Mouse (Mus musculus) gastrocnemius, adult 2 months (tissue): Measurements from ENCODE around the gene Alkal2. TPM values are rescaled to one million over a fixed set of nuclear protein-coding genes. Genes with fewer than 3 reads are reported as not detected.

ENCODE experiments used
- DNase-seq: peaks from one replicate; pipeline ENCODE4 v3.0.0; 2022
- H3K27ac ChIP-seq: fragments of 200-600 bp; 2 replicates; pipeline ENCODE4 v1.8.1; 2022; ENCODE audit warnings: mild to moderate bottlenecking
- H3K4me3 ChIP-seq: fragments of 200-600 bp; 2 replicates; pipeline ENCODE4 v1.8.1; 2022; ENCODE audit warnings: mild to moderate bottlenecking, moderate library complexity
- CTCF ChIP-seq: fragments of 200-600 bp; IDR thresholded peaks from 2 replicates; pipeline ENCODE4 v1.8.1; 2022; ENCODE audit warnings: antibody characterized with exemption, mild to moderate bottlenecking, moderate library complexity
- intact Hi-C: fragments of 180-260 bp; cut with DNase I; formaldehyde crosslinking; loops from one replicate; pipeline ENCODE4 v1.15.1; 2025
- total RNA-seq, 2 experiments: library from RNA; stranded (reverse); gene quantifications; 2 replicates each; pipeline ENCODE4 v1.2.3; 2021

Gene Alkal2
- total RNA-seq, 2 experiments from 2014 or later: 0.59 to 1.6 TPM

DNA sequence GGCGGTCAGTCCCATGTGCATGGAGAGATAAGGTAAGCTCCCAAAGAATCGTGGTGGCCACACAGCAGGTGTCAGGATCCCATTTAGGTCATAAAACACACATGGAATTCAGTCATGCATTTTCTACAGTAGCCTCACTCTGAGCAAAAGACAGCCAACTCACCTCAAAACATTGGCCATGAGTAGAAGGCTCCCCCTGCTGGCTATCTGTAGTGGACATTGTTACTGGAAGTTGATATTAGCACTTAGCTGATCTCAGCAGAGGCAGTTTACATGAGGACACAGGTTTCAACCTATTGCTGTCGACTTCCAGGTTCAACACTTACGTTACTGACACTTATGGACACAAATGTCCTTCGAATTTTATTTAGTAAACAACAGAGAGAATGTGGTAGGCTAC lies 5.9 kb downstream of the Alkal2 start:
- Histone ChIP-seq H3K27ac (no peak overlapping the region), H3K4me3 (no peak overlapping the region)
- TF ChIP-seq CTCF: peak; percentile 73
- intact Hi-C loops: loop anchor here (1.0 kb wide), 1 partner anchor 293 kb away; no protein-coding TSS in a partner anchor
- peak; percentile 45 for DNase-seq

DNA sequence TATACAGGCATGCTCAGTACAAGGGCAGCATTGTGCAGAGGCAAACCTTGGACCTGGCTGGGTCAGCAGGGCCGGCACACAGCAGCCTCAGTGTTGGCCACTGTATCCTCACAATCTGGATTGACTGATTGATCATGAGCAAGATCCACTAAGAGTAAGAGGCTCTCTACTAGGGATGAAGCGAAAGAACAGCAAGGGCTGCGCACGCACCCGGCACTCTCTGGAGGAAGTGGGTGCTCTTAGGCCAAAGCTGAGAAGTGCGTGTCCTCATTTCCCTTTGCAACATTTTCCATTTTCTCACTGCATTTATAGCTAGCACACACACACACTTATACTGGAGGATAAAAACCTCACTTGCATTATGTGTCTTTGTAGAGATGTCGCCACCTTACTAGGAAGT lies 7.3 kb downstream of the Alkal2 start:
- H3K4me3 ChIP-seq: no peak overlapping the region
- no peak for TF ChIP-seq CTCF
- intact Hi-C loops: no loop called here
- no peak overlapping the region for H3K27ac ChIP-seq
- DNase-seq: no peak

DNA sequence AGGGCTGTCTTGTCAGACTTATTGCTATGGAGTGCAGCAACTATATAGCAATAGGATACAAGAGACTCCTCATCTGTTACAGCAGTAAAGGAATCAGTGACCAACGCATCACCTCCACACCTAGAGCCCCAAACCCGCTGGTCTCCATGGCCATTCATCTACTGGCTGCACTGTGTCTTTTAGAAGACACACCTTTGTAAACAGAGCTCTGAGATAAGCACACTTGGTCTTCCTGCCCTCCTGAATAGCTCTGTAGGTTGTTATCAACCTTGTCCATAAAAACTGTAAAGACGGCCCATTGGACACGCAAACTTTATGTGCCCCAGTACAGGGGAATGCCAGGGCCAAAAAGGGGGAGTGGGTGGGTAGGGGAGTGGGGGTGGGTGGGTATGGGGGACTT lies 12.9 kb downstream of the Alkal2 start:
- H3K4me3 ChIP-seq: no peak overlapping the region
- no peak for DNase-seq
- intact Hi-C loops: no loop called here
- TF ChIP-seq CTCF: no peak
- H3K27ac ChIP-seq: no peak overlapping the region

DNA sequence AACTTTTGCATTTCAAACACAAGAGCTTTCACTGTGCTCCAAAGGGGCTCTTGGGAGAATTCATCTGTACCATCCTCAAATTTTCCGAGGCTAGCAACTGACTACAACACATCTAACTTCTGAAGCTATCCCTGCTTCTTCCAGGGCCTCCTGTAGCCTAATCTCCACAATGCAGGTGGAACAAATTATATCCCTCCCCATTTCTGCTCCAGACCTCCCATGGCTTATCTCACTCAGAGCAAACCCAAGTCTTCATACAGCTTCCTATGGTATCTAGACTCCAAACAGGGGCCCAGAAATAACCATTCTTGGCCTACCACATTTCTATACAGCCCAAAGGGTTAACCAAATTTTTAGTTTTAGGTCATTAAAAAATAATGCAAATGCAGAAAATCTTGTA lies 24.5 kb downstream of the Alkal2 start:
- H3K4me3 ChIP-seq: no peak overlapping the region
- no peak for DNase-seq
- H3K27ac ChIP-seq: no peak overlapping the region
- intact Hi-C loops: no loop called here
- no peak for TF ChIP-seq CTCF

DNA sequence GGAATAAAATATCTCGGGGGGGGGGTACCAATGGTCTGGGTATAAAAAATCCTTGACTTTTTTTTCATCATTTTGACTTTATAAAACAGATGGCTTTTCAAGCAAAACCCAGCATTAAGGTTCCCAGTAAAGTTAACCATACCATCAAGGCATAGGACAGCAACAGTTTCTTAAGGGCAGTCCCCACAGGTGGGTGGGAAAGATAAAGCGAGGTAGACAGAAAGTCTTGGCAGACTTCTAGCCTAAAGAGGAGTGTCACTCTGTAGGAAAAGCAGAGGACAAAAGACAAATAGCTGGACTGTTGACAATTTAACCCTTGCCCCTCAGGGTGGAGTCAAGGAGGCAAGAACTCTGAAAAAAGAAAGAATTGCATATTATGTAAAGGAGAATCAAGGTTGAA lies 25.8 kb downstream of the Alkal2 start:
- no peak overlapping the region for H3K27ac ChIP-seq
- H3K4me3 ChIP-seq: no peak overlapping the region
- no peak for TF ChIP-seq CTCF
- intact Hi-C loops: no loop called here
- no peak for DNase-seq

DNA sequence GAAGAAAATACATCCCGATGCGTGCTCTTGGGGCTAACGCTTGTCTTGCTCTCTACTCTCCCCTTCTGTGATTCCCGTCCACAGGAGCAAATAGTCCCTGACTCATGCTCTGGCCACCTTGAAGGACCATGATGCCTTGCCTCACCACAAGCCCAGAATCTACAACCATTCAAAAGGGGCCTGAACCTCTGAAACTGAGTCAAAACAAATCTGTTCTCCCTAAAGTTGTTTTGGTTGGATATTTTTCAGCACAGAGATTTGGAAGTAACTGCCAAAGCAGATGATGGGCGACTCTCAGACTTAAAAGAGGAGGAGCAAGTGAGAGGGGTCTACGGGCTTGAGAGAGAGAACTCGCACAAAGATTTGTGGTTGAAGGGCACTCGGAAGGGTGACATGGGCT lies 26.7 kb downstream of the Alkal2 start:
- peak overlapping the region; percentile 90 for H3K27ac ChIP-seq

DNA sequence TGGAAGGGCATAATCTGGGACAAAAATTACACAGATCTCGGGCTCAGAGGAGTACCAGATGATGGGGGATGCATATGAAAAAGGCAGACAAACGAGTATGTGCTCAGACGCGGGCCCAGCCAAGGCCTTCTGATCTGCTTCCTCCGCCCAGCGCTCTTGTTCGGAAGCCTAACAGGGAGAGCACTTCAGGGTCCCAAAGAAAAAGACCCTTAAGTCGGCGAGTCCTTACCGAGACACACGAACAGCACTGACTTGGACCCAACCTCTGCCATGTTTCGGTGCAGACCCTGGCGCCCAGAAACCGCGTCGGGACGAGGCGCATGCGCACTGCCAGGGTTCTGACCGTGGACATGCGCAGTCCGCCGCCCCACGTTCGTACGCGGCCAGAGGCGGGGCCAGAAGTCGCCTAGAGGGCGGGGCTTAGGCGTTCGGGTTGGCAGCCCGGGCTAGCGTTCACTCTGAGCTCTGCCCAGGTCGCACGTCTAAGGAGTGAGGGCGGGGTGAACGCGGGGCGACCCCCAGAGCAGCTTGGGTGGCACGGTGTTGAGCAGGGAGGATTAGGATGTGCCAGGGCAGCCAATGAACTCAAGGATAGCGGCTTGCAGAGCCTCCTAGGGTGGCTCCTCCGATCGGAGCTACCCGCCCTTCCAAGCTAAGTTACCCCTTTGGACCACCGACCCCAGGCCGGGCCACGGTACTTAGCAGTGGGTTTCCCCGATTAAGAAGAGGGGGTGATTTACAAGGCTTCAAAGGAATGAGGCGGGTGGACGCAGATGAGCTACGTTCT lies 27.3 kb downstream of the Alkal2 start, which contains the start of the genes Acp1 and Sh3yl1:
TSS of gene Acp1 (minus strand) at position 329 of the 787 bp plus-strand sequence.
TSS of gene Sh3yl1 (plus strand) at position 408 of the 787 bp plus-strand sequence.
- peak within 1 kb of the TSS; percentile 90 for H3K4me3 ChIP-seq
- intact Hi-C loops: no loop called here
- DNase-seq: peak; percentile 96
- H3K27ac ChIP-seq: peak within 1 kb of the TSS; percentile 90
- no peak for TF ChIP-seq CTCF

More for the DNA sequence above, 26.7 kb downstream of the Alkal2 start:
- H3K4me3 ChIP-seq: peak overlapping the region; percentile 90
- no peak for TF ChIP-seq CTCF
- DNase-seq: no peak
- intact Hi-C loops: no loop called here

DNA sequence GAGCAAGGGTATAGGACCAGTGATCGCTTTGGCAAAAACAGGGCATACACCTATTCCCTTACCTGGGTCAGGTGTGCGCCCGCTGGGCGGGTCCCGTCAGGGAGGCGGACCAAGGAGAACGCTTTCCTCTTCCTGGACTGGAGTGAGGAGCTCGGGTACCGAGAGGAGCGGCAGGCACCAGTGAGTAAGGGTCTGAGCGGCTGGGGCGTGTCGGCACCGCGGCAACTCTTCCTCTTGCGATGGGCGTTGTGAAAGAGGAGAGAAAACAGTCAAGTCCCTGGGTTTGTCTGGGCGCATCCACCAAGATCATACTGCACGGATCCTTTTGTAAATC lies 27.9 kb downstream of the Alkal2 start:
- H3K4me3 ChIP-seq: peak overlapping the region; percentile 90
- peak overlapping the region; percentile 90 for H3K27ac ChIP-seq
- peak; percentile 38 for DNase-seq
- no peak for TF ChIP-seq CTCF
- intact Hi-C loops: no loop called here

DNA sequence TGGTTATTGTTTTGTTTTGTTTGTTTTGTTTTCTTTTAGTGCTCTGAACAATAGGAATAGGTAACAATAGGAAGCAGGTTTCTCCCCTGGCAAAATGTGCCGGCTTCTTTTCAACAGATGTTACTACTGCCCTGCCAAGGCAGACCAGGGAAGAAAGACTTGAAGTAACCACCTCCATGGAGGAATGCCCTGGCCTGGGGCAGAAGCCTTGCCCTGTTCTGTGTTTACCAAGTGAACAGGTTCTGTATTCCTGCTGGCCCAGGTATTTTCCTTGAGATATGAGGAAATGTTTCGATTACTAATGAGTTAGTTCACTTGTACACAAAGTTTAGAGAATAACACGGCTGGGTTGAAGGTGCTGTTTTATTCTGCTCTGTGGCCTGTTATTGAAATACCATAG lies 28.7 kb downstream of the Alkal2 start:
- Histone ChIP-seq H3K4me3 (no peak overlapping the region), H3K27ac (no peak overlapping the region)
- DNase-seq: no peak
- intact Hi-C loops: no loop called here
- no peak for TF ChIP-seq CTCF

DNA sequence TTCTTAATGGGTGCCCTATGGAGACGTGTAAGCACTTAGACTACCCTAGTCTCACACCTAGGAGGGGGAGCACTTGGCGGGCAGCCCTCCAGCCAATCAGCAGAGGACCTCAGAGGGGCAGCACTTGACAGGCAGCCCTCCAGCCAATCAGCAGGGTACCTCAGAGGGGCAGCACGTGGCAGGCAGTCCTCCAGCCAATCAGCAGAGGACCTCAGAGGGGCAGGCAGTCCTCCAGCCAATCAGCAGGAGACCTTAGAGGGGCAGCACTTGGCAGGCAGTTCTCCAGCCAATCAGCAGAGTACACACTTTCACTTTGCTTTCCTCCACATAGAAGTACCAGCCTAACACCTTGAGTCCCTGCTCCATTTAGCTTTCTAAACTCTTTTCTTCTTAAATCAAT lies 38.3 kb downstream of the Alkal2 start:
- H3K27ac ChIP-seq: no peak overlapping the region
- DNase-seq: no peak
- no peak overlapping the region for H3K4me3 ChIP-seq
- no peak for TF ChIP-seq CTCF
- intact Hi-C loops: no loop called here

DNA sequence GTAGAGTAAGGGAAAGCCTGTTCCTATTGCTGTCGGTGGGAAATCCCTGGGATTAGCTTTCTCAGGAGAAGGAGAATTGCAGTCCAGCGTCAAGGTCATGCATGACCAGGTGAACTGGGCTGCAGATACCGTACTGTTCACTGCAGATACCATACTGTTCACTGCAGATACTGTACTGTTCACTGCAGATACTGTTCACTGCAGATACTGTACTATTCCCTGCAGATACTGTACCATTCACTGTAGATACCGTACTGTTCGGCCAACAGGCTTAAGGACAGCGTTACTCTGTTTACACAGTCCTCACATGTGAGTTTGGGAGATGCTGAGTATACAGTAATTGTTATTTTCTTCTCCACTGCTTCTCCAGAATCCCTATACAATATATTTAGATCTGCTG lies 44.1 kb downstream of the Alkal2 start:
- no peak for DNase-seq
- Histone ChIP-seq H3K4me3 (no peak overlapping the region), H3K27ac (no peak overlapping the region)
- intact Hi-C loops: no loop called here
- no peak for TF ChIP-seq CTCF

DNA sequence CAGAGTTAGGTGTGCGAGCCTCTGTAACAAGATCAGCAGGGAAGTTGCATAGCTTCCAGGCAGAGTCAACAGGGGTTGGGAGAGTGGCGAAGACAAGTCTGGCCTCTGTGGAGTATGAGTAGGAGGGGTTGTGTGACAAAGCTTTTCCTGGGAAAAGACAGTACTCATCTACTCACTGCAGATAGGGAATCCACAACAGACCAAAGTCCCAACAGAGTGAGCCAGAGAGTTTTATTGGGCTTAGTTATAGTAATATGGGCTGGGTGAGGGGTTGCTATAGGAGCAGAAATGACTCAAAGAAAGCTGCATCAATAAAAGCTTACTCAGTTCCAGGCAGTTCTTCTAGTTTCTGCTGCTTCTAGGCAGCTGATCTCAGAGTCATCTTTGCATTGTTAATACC lies 49.2 kb downstream of the Alkal2 start:
- TF ChIP-seq CTCF: no peak
- intact Hi-C loops: no loop called here
- Histone ChIP-seq H3K4me3 (no peak overlapping the region), H3K27ac (no peak overlapping the region)
- no peak for DNase-seq

DNA sequence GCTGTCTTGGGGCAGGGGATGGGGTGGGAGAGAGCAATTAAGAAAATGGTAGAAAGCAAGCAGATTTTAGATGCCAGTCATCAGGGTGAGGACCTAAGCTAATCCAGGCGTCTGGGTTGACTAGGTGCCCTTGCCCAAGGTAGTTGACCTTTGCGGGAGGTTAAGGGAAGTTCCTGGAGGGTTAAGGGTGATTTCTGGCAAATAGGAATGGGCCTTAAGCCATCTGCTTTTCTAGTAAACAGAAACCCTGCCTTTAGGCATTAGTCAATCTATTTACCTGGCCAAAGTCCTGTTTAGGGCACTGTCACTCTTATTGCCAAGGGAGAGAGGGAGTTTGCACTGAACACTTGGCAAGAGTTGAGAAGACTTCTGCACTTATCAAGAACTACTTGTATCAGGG lies 52.8 kb downstream of the Alkal2 start:
- TF ChIP-seq CTCF: no peak
- no peak overlapping the region for H3K27ac ChIP-seq
- no peak for DNase-seq
- intact Hi-C loops: no loop called here
- H3K4me3 ChIP-seq: no peak overlapping the region

Other genes starting within 250 kb of the Alkal2 start
- gene Acp1, start 27.3 kb downstream of the Alkal2 start, total RNA-seq: 10 to 100 TPM; 34.8 to 37.6 TPM
- under 1 TPM; 0.84 to 0.89 TPM for gene Sh3yl1, start 27.3 kb downstream of the Alkal2 start, total RNA-seq
- not detected for gene Fam110c, start 189.5 kb downstream of the Alkal2 start, total RNA-seq